Mouse (Mus musculus) forebrain, embryonic 16.5 days (tissue): ENCODE results near the gene Rab42. TPM values are rescaled to one million over a fixed set of nuclear protein-coding genes. Genes with fewer than 3 reads are reported as not detected.
A peak's percentile ranks its signal among the peaks of the same experiment; 100 is the strongest.

Source experiments
- ATAC-seq: fragments of 200-750 bp; cut with Nextera tagmentation; 2 replicates; pipeline ENCODE4 v1.8.0; 2017; ENCODE audit warnings: mild to moderate bottlenecking, moderate library complexity
- H3K27ac ChIP-seq: fragments of 300-500 bp; sonication (generic); 2 replicates; pipeline ENCODE4 v1.5.1; 2014; ENCODE audit warnings: low read length, control low read depth
- H3K27me3 ChIP-seq: fragments of 300-500 bp; sonication (generic); replicated peaks from 2 replicates; pipeline ENCODE4 v1.6.1; 2014; ENCODE audit warnings: low read length; ENCODE audit not compliant: control insufficient read depth, insufficient read depth
- H3K36me3 ChIP-seq: fragments of 300-500 bp; sonication (generic); 2 replicates; pipeline ENCODE4 v1.6.1; 2014; ENCODE audit not compliant: control insufficient read depth, insufficient read depth
- H3K4me1 ChIP-seq: fragments of 300-500 bp; sonication (generic); replicated peaks from 2 replicates; pipeline ENCODE4 v1.6.1; 2014; ENCODE audit warnings: low read length; ENCODE audit not compliant: control insufficient read depth, insufficient read depth
- H3K4me2 ChIP-seq: fragments of 300-500 bp; sonication (generic); 2 replicates; pipeline ENCODE4 v1.6.1; 2014; ENCODE audit warnings: mild to moderate bottlenecking, low read length, control low read depth
- H3K4me3 ChIP-seq: fragments of 300-500 bp; sonication (generic); replicated peaks from 2 replicates; pipeline ENCODE4 v1.5.1; 2014; ENCODE audit warnings: mild to moderate bottlenecking, low read length, control low read depth
- H3K9ac ChIP-seq: fragments of 300-500 bp; sonication (generic); replicated peaks from 2 replicates; pipeline ENCODE4 v1.6.1; 2014; ENCODE audit warnings: low read depth, low read length, control low read depth
- H3K9me3 ChIP-seq: fragments of 300-500 bp; sonication (generic); 2 replicates; pipeline ENCODE4 v1.6.1; 2016; ENCODE audit warnings: low read length; ENCODE audit not compliant: control insufficient read depth
- WGBS: fragments of 180-500 bp; shearing (Covaris S2); extraction: QIAGEN DNeasy Blood & Tissue Kit; methylation state at CpG from one replicate; pipeline ENCODE4 v1.1.7; 2014; 5-methylcytosine and 5-hydroxymethylcytosine counted together
- polyA plus RNA-seq: library from polyadenylated mRNA; unstranded; fragments of >200 nt; fragmentation: Nextera tagmentation; extraction: Ambion mirVana; gene quantifications from 2 replicates; pipeline ENCODE4 v1.2.1, GENCODE M21; 2015

The Rab42 gene
- 0.80 and 1.4 TPM in 2 replicates for polyA plus RNA-seq

GRCm38 (mm10) chr4:132302939-132303479 is at the start of gene Rab42:
Rab42 (minus strand) TSS chr4:132303385.
- 2% methylated on average over 31 of the region's 31 CpGs for WGBS
- Histone ChIP-seq H3K9ac (peak within 1 kb of the TSS; percentile 52), H3K4me2 (peak within 1 kb of the TSS; percentile 56), H3K4me3 (peak within 1 kb of the TSS; percentile 44), H3K9me3 (no peaks in the 10 kb centered on the region), H3K27me3 (no peaks in the 10 kb centered on the region), H3K4me1 (no peaks in the 10 kb centered on the region), H3K36me3 (no peaks in the 10 kb centered on the region), H3K27ac (no peak within 1 kb of the TSS)
- ATAC-seq = peak; percentile 63

GRCm38 (mm10) chr4:132352739-132353138 is 49.6 kb upstream of the Rab42 start:
- Histone ChIP-seq H3K9me3 (no peaks in the 10 kb centered on the region), H3K27me3 (no peaks in the 10 kb centered on the region), H3K4me1 (peaks cover 19% of the 10 kb centered on the region), H3K4me2 (peak overlapping the region; percentile 95), H3K36me3 (peaks cover 9% of the 10 kb centered on the region), H3K27ac (peak overlapping the region; percentile 93), H3K9ac (peak overlapping the region; percentile 80), H3K4me3 (peak overlapping the region; percentile 84)
- no peak for ATAC-seq
- 0% methylated on average over 14 of the region's 14 CpGs for WGBS

DNA sequence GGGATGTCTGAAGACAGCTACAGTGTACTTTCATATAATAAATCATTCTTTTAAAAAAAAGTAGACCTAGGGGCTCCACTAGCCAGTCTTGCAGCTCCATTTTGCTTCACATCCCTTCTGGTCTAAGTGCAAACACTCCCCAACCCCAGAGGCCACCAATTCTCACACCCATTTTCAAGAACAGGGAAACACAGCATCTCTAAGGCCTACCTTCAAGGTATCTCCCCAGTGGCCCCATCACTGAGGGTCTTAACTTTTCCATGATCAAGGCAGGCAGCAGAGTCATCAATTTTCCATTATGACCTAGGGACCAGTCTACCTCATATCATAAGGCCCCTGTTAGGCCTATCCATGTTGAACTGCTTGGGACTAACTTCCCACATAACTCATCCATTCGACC is 48.2 kb upstream of the Rab42 start:
- H3K27me3 ChIP-seq = no peaks in the 10 kb centered on the region
- no peak overlapping the region for H3K4me2 ChIP-seq
- WGBS = 46% methylated on average over 1 of the region's 1 CpGs
- H3K36me3 ChIP-seq = no peaks in the 10 kb centered on the region
- no peak overlapping the region for H3K4me3 ChIP-seq
- H3K9ac ChIP-seq = no peak overlapping the region
- H3K9me3 ChIP-seq = no peaks in the 10 kb centered on the region
- no peak overlapping the region for H3K27ac ChIP-seq
- peaks cover 19% of the 10 kb centered on the region for H3K4me1 ChIP-seq
- no peak for ATAC-seq

DNA sequence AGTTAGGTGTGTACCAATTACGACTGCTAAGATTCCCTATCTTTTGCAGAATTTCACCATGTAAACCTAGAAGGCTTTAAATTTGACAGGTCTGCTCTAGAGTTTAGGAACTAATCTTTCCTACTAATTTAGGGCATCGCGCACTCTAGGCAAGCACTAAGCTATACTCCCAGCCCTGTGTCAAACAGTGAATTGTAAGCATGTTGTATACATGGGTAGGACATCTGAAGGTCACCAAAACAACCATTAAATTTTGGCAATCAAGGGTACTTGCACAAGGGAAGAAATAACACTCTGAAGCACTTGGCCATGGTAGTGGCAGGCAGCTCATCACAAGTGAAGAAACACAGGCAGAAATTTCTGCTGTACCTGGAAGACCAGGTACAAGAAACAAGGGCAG is 47.7 kb upstream of the Rab42 start:
- Histone ChIP-seq H3K9me3 (no peaks in the 10 kb centered on the region), H3K27me3 (no peaks in the 10 kb centered on the region), H3K4me3 (no peak overlapping the region), H3K27ac (no peak overlapping the region), H3K36me3 (no peaks in the 10 kb centered on the region), H3K4me2 (no peak overlapping the region), H3K4me1 (peaks cover 19% of the 10 kb centered on the region), H3K9ac (no peak overlapping the region)
- 70% methylated on average over 3 of the region's 3 CpGs for WGBS
- ATAC-seq = no peak

DNA sequence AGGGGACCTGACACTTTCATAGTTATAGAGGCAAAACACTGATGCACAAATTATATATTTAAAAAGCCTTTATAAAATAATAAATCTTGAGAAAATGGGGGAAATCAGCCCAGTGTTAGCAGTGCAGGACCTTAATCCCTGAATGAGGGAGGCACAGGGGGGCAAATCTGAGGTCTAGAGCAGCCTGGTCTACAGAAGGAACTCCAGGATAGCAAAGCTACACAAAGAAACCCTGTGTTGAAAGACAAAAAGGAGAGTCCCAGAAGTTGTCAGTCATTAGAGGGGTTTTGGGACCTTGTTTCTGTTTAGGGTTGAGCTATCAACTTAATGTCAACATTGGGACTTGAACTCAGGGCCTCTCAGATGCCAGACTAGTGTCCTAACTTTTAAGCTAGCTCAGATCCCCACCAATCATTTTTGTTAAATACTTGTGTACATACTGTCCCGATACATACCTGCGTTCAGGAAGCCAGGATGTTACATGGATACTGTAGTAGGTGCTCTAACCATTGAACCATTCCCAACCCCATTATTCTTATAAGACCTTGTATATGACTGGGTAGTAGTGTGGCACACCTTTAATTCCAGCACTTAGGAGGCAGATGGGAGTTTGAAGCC is 47.0 kb upstream of the Rab42 start:
- Histone ChIP-seq H3K36me3 (no peaks in the 10 kb centered on the region), H3K4me3 (no peak overlapping the region), H3K4me2 (no peak overlapping the region), H3K9me3 (no peaks in the 10 kb centered on the region), H3K9ac (no peak overlapping the region), H3K27ac (no peak overlapping the region), H3K27me3 (no peaks in the 10 kb centered on the region), H3K4me1 (peaks cover 19% of the 10 kb centered on the region)
- 42% methylated on average over 2 of the region's 2 CpGs for WGBS
- no peak for ATAC-seq

- H3K4me1 ChIP-seq = peaks cover 23% of the 10 kb centered on the region
- H3K36me3 ChIP-seq = no peaks in the 10 kb centered on the region
- no peak overlapping the region for H3K4me3 ChIP-seq
- H3K27ac ChIP-seq = no peak overlapping the region
- WGBS = 55% methylated on average over 3 of the region's 3 CpGs
- no peak overlapping the region for H3K4me2 ChIP-seq
- ATAC-seq = no peak
- no peaks in the 10 kb centered on the region for H3K27me3 ChIP-seq
- H3K9me3 ChIP-seq = no peaks in the 10 kb centered on the region
- no peak overlapping the region for H3K9ac ChIP-seq
Measured at GRCm38 (mm10) chr4:132349495-132350122, 46.4 kb upstream of the Rab42 start.

DNA sequence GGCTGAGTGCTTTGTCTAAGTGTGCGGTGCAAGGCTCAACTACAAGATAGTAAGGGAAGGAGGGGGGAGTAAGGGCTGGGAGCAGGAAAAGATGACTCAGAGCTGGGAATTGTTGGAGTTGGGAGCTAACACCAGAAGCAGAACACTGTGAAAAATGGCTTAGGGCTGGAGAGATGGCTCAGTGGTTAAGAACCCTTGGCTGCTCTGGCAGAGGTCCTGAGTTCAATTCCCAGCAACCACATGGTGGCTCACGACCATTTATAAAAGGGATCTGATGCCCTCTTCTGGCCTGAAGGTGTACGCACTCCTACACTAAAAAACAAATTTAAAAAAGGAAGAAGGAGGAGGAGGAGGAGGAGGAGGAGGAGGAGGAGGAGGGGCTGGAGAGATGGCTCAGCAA is 43.5 kb upstream of the Rab42 start:
- 62% methylated on average over 3 of the region's 3 CpGs for WGBS
- no peak overlapping the region for H3K9ac ChIP-seq
- ATAC-seq = no peak
- peaks cover 19% of the 10 kb centered on the region for H3K4me1 ChIP-seq
- H3K27me3 ChIP-seq = no peaks in the 10 kb centered on the region
- no peaks in the 10 kb centered on the region for H3K36me3 ChIP-seq
- H3K27ac ChIP-seq = no peak overlapping the region
- no peak overlapping the region for H3K4me2 ChIP-seq
- no peak overlapping the region for H3K4me3 ChIP-seq
- H3K9me3 ChIP-seq = no peaks in the 10 kb centered on the region

DNA sequence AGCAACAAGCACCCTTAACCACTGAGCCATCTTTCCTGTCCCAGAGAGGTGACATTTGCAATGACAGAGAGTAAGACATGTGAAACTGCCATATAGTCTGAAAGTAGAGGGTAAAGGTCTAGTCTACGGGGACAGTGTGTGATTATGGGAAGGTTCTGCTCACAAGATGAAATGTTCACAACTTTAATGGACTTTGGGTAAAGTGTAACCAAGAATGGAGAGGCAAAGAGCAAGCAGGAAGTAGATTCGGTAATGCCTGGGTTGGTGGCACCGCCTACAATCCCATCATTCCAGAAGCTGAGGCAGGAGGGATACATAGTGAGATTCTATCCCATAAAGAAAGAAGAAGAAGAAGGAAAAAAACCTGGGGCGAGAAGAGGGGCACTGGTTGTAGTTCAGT is 43.1 kb upstream of the Rab42 start:
- 86% methylated on average over 4 of the region's 4 CpGs for WGBS
- no peak overlapping the region for H3K4me3 ChIP-seq
- H3K27ac ChIP-seq = no peak overlapping the region
- no peak overlapping the region for H3K4me2 ChIP-seq
- H3K36me3 ChIP-seq = no peaks in the 10 kb centered on the region
- H3K27me3 ChIP-seq = no peaks in the 10 kb centered on the region
- H3K9me3 ChIP-seq = no peaks in the 10 kb centered on the region
- H3K9ac ChIP-seq = no peak overlapping the region
- no peak for ATAC-seq
- peaks cover 16% of the 10 kb centered on the region for H3K4me1 ChIP-seq

DNA sequence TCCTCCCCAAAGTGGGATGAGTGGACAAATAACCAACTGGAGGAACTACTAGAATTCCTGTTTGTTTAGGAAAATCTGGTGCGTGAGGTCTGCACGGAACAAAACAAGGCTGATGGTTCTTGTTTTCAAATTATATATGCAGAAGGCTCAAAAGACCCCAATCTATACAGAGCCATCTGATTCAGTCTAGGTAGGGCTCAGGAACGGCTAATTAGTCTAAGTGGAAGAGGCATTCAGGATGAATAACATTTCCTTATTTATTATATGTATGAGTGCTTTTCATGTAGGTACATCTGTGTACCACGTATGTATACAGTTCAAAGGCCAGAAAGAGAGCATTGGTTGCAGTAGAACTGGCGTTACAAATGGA is 42.6 kb upstream of the Rab42 start:
- H3K36me3 ChIP-seq = no peaks in the 10 kb centered on the region
- H3K4me3 ChIP-seq = peak overlapping the region; percentile 80
- H3K4me2 ChIP-seq = peak overlapping the region; percentile 90; the same call in 1 of the 2 replicates
- peaks cover 16% of the 10 kb centered on the region for H3K4me1 ChIP-seq
- 39% methylated on average over 5 of the region's 5 CpGs for WGBS
- peak; percentile 20 for ATAC-seq
- no peaks in the 10 kb centered on the region for H3K27me3 ChIP-seq
- no peak overlapping the region; the same call in 1 of the 2 replicates for H3K9ac ChIP-seq
- no peaks in the 10 kb centered on the region for H3K9me3 ChIP-seq
- H3K27ac ChIP-seq = no peak overlapping the region
